Mouse (Mus musculus) myocyte (in vitro differentiated cells): ENCODE results near the gene Shf. TPM values are rescaled to one million over a fixed set of nuclear protein-coding genes. Genes with fewer than 3 reads are reported as not detected.

Experiments used
- H3K27me3 ChIP-seq: one replicate; pipeline ENCODE4 v1.6.1; 2011; ENCODE audit not compliant: control insufficient read depth, insufficient read depth, insufficient read length
- H3K36me3 ChIP-seq: one replicate; pipeline ENCODE4 v1.6.1; 2011; ENCODE audit not compliant: control insufficient read depth, insufficient read depth
- H3K4me2 ChIP-seq: one replicate; pipeline ENCODE4 v1.6.1; 2011; ENCODE audit warnings: low read depth, control low read depth
- H3K4me3 ChIP-seq: one replicate; pipeline ENCODE4 v1.5.1; 2011; ENCODE audit warnings: mild to moderate bottlenecking, control low read depth, moderate library complexity
- H3K79me2 ChIP-seq: one replicate; pipeline ENCODE4 v1.6.1; 2011; ENCODE audit not compliant: control insufficient read depth, insufficient read depth
- H3ac ChIP-seq: one replicate; pipeline ENCODE4 v1.6.1; 2011; ENCODE audit not compliant: control insufficient read depth, insufficient read length
- CEBPB ChIP-seq: IDR thresholded peaks from 2 replicates; pipeline ENCODE4 v1.6.1; 2011; ENCODE audit warnings: mild to moderate bottlenecking, moderate library complexity; ENCODE audit not compliant: poor library complexity, insufficient read depth, severe bottlenecking
- E2F4 ChIP-seq: IDR thresholded peaks from one replicate; pipeline ENCODE4 v1.6.1; 2011; ENCODE audit warnings: mild to moderate bottlenecking, control low read depth, moderate library complexity; ENCODE audit not compliant: insufficient read depth
- MAX ChIP-seq: IDR thresholded peaks from one replicate; pipeline ENCODE4 v1.6.1; 2011; ENCODE audit warnings: low read depth, mild to moderate bottlenecking, control low read depth
- MYOD1 ChIP-seq, 3 experiments: IDR thresholded peaks; one replicate each; pipeline ENCODE4 v1.6.1; 2011; ENCODE audit warnings: control low read depth in 2 of 3, low read depth in 2 of 3, mild to moderate bottlenecking in 2 of 3, moderate library complexity in 1 of 3; ENCODE audit not compliant: insufficient read length in 2 of 3, control insufficient read depth in 1 of 3
- MYOG ChIP-seq, 3 experiments: IDR thresholded peaks; one replicate each; pipeline ENCODE4 v1.6.1; 2011; ENCODE audit warnings: control low read depth in 2 of 3, low read depth in 2 of 3, mild to moderate bottlenecking in 2 of 3; ENCODE audit not compliant: insufficient read length in 2 of 3, control insufficient read depth in 1 of 3, insufficient read depth in 1 of 3
- POLR2A ChIP-seq: IDR thresholded peaks from one replicate; pipeline ENCODE4 v1.6.1; 2011; ENCODE audit warnings: low read depth, mild to moderate bottlenecking, control low read depth, moderate library complexity; ENCODE audit not compliant: insufficient read length
- POLR2AphosphoS2 ChIP-seq: IDR thresholded peaks from one replicate; pipeline ENCODE4 v1.6.1; 2011; ENCODE audit warnings: low read depth, control low read depth; ENCODE audit not compliant: insufficient read length
- REST ChIP-seq: IDR thresholded peaks from one replicate; pipeline ENCODE4 v1.6.1; 2011; ENCODE audit warnings: mild to moderate bottlenecking, control low read depth, moderate library complexity; ENCODE audit not compliant: insufficient read depth, insufficient read length
- SRF ChIP-seq: IDR thresholded peaks from one replicate; pipeline ENCODE4 v1.6.1; 2011; ENCODE audit warnings: low read depth; ENCODE audit not compliant: control insufficient read depth, insufficient read length
- TCF12 ChIP-seq: IDR thresholded peaks from one replicate; pipeline ENCODE4 v1.6.1; 2011; ENCODE audit warnings: mild to moderate bottlenecking, control low read depth; ENCODE audit not compliant: poor library complexity, insufficient read depth, severe bottlenecking
- TCF3 ChIP-seq: IDR thresholded peaks from one replicate; pipeline ENCODE4 v1.6.1; 2011; ENCODE audit warnings: low read depth, control low read depth; ENCODE audit not compliant: insufficient read length
- USF1 ChIP-seq: IDR thresholded peaks from one replicate; pipeline ENCODE4 v1.6.1; 2011; ENCODE audit warnings: low read depth, mild to moderate bottlenecking, control low read depth, moderate library complexity
- polyA plus RNA-seq: library from polyadenylated mRNA; unstranded; fragments of >200 nt; fragmentation: generic; extraction: Trizol; gene quantifications from one replicate; pipeline ENCODE4 v1.2.1, GENCODE M21; 2012; ENCODE audit warnings: missing spikeins

Gene Shf
- polyA plus RNA-seq, 1 experiment, result 48.5 TPM

- TF ChIP-seq POLR2A (no peak), CEBPB (no peak), MAX (no peak), MYOG (IDR thresholded peaks at IDR 0.05; ENCODE audit: control insufficient read depth in 1 of 3, insufficient read depth in 1 of 3, insufficient read length in 2 of 3, low read depth in 2 of 3) (no peak)
Measured at GRCm38 (mm10) chr2:122370101-122370750, 1.3 kb upstream of the Shf start.

GRCm38 (mm10) chr2:122368081-122368971 lies 636 bp downstream of the Shf start:
- peaks cover 41% of the 10 kb centered on the region for H3K79me2 ChIP-seq
- TF ChIP-seq REST (no peak), USF1 (no peak), SRF (no peak), POLR2AphosphoS2 (no peak), E2F4 (no peak), CEBPB (no peak)
- peak overlapping the region; percentile 77 for H3K4me3 ChIP-seq
- H3K27me3 ChIP-seq, result no peaks in the 10 kb centered on the region
- peak overlapping the region; percentile 87 for H3ac ChIP-seq
- H3K36me3 ChIP-seq, result no peaks in the 10 kb centered on the region
- H3K4me2 ChIP-seq, result peak overlapping the region; percentile 97

More at GRCm38 (mm10) chr2:122370101-122370750, 1.3 kb upstream of the Shf start:
- H3K27me3 ChIP-seq, result no peaks in the 10 kb centered on the region
- peaks cover 33% of the 10 kb centered on the region for H3K79me2 ChIP-seq
- H3ac ChIP-seq, result no peak overlapping the region
- peak overlapping the region; percentile 92 for H3K4me2 ChIP-seq
- H3K4me3 ChIP-seq, result peak overlapping the region; percentile 77
- H3K36me3 ChIP-seq, result no peaks in the 10 kb centered on the region

GRCm38 (mm10) chr2:122367701-122368080 lies 1.3 kb downstream of the Shf start:
- TF ChIP-seq MYOG (IDR thresholded peaks at IDR 0.05; ENCODE audit: control insufficient read depth in 1 of 3, insufficient read depth in 1 of 3, insufficient read length in 2 of 3, low read depth in 2 of 3) (no peak), POLR2A (no peak), SRF (no peak), REST (no peak), TCF12 (no peak)
- H3ac ChIP-seq, result peak overlapping the region; percentile 87
- H3K79me2 ChIP-seq, result peaks cover 41% of the 10 kb centered on the region
- H3K4me3 ChIP-seq, result peak overlapping the region; percentile 77
- H3K36me3 ChIP-seq, result no peaks in the 10 kb centered on the region
- H3K4me2 ChIP-seq, result peak overlapping the region; percentile 97
- H3K27me3 ChIP-seq, result no peaks in the 10 kb centered on the region

GRCm38 (mm10) chr2:122367181-122367580 lies 1.8 kb downstream of the Shf start:
- TF ChIP-seq REST (no peak), POLR2A (peak; percentile 42)
- Histone ChIP-seq H3K4me2 (peak overlapping the region; percentile 97), H3K27me3 (no peaks in the 10 kb centered on the region), H3K36me3 (no peaks in the 10 kb centered on the region), H3ac (no peak overlapping the region), H3K79me2 (peaks cover 41% of the 10 kb centered on the region), H3K4me3 (peak overlapping the region; percentile 77)

- Histone ChIP-seq H3K4me2 (peak overlapping the region; percentile 97), H3ac (no peak overlapping the region), H3K4me3 (peak overlapping the region; percentile 77), H3K79me2 (peaks cover 41% of the 10 kb centered on the region), H3K27me3 (no peaks in the 10 kb centered on the region), H3K36me3 (no peaks in the 10 kb centered on the region)
- TF ChIP-seq MYOD1 (IDR thresholded peaks at IDR 0.05; ENCODE audit: control insufficient read depth in 1 of 3, insufficient read length in 2 of 3, low read depth in 2 of 3), result no peak
- no peak for TF ChIP-seq E2F4
- no peak for TF ChIP-seq CEBPB
- TF ChIP-seq USF1, result no peak
- TF ChIP-seq POLR2AphosphoS2, result no peak
- TF ChIP-seq TCF3, result no peak
- TF ChIP-seq POLR2A, result no peak
- no peak for TF ChIP-seq SRF
- no peak for TF ChIP-seq MAX
- TF ChIP-seq REST, result no peak
- TF ChIP-seq TCF12, result no peak
- no peak for TF ChIP-seq MYOG (IDR thresholded peaks at IDR 0.05; ENCODE audit: control insufficient read depth in 1 of 3, insufficient read depth in 1 of 3, insufficient read length in 2 of 3, low read depth in 2 of 3)
Measured at GRCm38 (mm10) chr2:122366706-122367105, 2.3 kb downstream of the Shf start.
